Mouse (Mus musculus) lung, postnatal 10 days (tissue): ENCODE data around the gene Baiap3.

Experiments used
- DNase-seq: peaks from one replicate; pipeline ENCODE4 v3.0.0; 2021

Baiap3 gene

GRCm38 (mm10) chr17:25256140-25256754 is at the start of gene Baiap3:
Gene Baiap3 (minus strand): TSS chr17:25256364.
- peak; percentile 53 for DNase-seq

- no peak for DNase-seq
Observed at GRCm38 (mm10) chr17:25298094-25298493, 41.9 kb upstream of the Baiap3 start, which contains the start of gene Prss34. Gene Prss34 (plus strand): TSS chr17:25298394.

- DNase-seq, result no peak
Observed at GRCm38 (mm10) chr17:25294111-25294510, 37.9 kb upstream of the Baiap3 start.

- DNase-seq, result no peak
Observed at GRCm38 (mm10) chr17:25293495-25293894, 37.3 kb upstream of the Baiap3 start.

- no peak for DNase-seq
Observed at GRCm38 (mm10) chr17:25290411-25290810, 34.2 kb upstream of the Baiap3 start.

GRCm38 (mm10) chr17:25288842-25289241 is 32.7 kb upstream of the Baiap3 start:
- DNase-seq, result peak; percentile 64

- peak; percentile 83 for DNase-seq
Observed at GRCm38 (mm10) chr17:25285033-25285432, 28.9 kb upstream of the Baiap3 start.

GRCm38 (mm10) chr17:25282133-25282532 is 26.0 kb upstream of the Baiap3 start:
- peak; percentile 77 for DNase-seq

- DNase-seq, result no peak
Observed at GRCm38 (mm10) chr17:25275833-25276232, 19.7 kb upstream of the Baiap3 start.

- no peak for DNase-seq
Observed at GRCm38 (mm10) chr17:25274571-25275346, 18.6 kb upstream of the Baiap3 start, which contains the start of gene Ube2i. Gene Ube2i (minus strand): TSS chr17:25274622.

GRCm38 (mm10) chr17:25273706-25274501 is 17.7 kb upstream of the Baiap3 start:
- peak; percentile 97 for DNase-seq

GRCm38 (mm10) chr17:25272951-25273705 is 17.0 kb upstream of the Baiap3 start:
- peak; percentile 91 for DNase-seq

GRCm38 (mm10) chr17:25272326-25272725 is 16.2 kb upstream of the Baiap3 start:
- peak; percentile 44 for DNase-seq

GRCm38 (mm10) chr17:25270795-25271335 is 14.7 kb upstream of the Baiap3 start:
- DNase-seq, result no peak

GRCm38 (mm10) chr17:25264453-25264852 is 8.3 kb upstream of the Baiap3 start:
- peak; percentile 42 for DNase-seq

GRCm38 (mm10) chr17:25257804-25258261 is 1.7 kb upstream of the Baiap3 start:
- DNase-seq, result peak; percentile 53

- no peak for DNase-seq
Observed at GRCm38 (mm10) chr17:25255110-25255509, 1.1 kb downstream of the Baiap3 start.

GRCm38 (mm10) chr17:25253760-25254159 is 2.4 kb downstream of the Baiap3 start:
- no peak for DNase-seq

GRCm38 (mm10) chr17:25252643-25253042 is 3.5 kb downstream of the Baiap3 start:
- DNase-seq, result no peak

GRCm38 (mm10) chr17:25250181-25250835 is 5.9 kb downstream of the Baiap3 start:
- no peak for DNase-seq

GRCm38 (mm10) chr17:25248033-25248750 is 8.0 kb downstream of the Baiap3 start:
- DNase-seq, result no peak
